Mouse (Mus musculus): Measurements from ENCODE around the gene Efemp2.

DNA sequence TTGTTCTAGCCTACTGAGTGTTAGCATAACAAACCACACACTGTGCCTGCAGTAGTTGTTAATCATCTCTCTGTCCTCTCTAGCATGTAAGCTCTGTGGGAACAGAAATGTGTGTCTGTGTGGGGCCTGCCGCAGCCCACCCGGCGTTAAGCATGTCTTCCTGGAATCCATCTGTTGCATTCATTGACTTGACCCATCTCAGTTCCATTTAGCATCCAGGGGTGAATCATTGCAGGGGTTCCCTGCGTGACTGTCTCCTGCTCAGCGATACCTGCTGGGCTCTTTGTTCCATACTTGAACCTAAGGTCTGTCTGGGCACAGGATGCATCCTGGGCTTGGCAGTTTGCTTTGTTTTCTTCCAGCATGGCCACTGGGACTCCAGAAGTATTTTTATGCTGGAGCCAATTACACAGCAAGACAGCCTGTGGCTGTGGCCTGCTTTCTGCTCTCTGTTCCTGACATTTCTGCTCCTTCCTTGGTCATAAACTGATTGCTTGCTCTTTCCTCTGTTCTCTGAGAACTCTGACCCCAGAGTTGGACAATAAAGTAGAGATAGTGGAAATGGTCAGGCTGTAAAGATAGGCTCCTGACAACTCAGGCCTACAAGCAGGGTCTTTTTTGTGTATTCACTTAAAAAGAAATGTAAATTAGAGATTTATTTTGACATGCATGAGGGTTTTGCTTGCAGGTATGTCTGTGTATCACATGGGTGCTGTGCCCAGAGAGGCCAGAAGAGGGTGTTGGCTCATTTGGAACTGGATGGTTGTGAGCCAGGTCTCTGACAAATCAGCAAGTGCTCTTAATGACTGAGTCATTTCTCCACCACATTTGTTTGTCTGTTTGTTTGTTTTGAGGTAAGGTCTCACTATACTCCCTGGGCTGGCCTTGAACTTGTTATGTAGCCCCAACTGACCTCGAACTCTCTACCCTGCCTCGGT, 42.4 kb downstream of the Efemp2 start:
- TF ChIP-seq POLR2A (IDR thresholded peaks at IDR 0.05; ENCODE audit: borderline replicate concordance, extremely low read depth, insufficient read depth, insufficient read length, poor library complexity, severe bottlenecking) (no peak), CTCF (IDR thresholded peaks at IDR 0.05; ENCODE audit: borderline replicate concordance, extremely low read depth, insufficient read depth, insufficient read length) (no peak)

All from brain, embryonic 14.5 days (tissue).